Mouse (Mus musculus): Measurements from ENCODE around the gene Olfr1066.
"Not testable (repeated sequence)": the region's sequence is repeated elsewhere in the genome, so short reads cannot be mapped to it uniquely, and the experiment has no call there.

DNA sequence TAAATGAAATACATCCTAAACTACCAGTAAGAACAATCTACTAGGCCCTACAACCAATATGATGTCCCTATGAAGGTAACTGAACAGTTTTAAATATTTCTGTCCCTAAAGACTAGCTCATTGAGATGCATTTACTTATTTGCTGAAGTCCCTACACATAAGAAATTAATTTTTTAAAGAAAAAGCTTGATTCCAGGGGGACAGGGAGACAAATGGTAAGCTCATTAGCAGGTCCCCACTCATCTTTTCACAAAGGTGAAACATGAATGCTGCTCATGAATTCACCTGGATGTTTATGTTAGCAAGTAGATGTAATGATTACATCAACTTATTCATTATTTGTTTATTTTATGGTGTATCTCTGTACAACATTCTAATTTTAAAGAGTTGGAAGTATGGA, 29.4 kb downstream of the Olfr1066 start, which contains the start of gene Olfr1062:
- TF ChIP-seq EP300, CTCF (IDR thresholded peaks at IDR 0.05; ENCODE audit: low read depth): not testable (repeated sequence)

All from liver, postnatal 0 days (tissue).